7 mouse cellular contexts compared by ENCODE assay signal in the genomic region with DNA sequence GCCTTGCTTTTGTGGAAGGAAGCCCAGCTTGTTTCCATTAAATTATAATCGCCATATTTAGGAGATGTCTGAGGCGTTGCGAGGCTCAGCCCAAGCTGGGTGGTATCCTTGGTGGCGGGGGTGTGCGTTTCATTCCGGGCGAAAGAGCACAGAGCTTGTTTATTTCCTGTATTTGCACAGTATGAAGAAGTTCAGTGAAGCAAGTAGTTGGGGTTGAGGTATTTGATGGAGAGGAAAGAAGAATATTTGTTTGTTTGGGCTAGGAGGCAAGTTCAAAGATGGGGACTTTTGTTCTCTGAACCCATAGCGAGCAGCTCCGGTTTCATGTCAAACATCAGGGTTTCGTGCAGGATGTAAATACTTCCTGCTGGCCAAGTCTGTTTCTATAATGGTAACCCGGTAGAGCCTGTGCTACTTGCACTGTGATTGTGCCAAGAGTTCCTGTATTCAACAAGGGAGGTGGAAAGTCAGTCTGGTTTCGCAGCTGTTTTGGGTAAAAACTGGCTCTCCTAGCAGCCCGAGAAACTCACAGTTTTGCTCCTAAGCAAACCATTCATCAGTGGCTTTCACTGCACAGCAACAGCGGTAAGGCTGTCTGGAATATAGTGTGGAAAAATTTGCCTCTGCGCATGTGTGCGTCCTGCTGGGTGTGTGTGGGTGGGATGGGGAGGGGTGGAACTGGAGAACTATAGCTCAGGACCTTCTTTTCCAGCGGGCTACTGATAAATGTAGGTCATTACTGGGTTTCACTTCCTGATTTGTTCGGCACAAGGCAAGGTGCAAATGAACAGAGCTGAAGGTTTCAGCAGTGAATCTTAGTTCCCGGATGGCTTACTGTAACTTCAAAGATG.
DNase-seq lines count a peak whose midpoint lies in the region; ATAC-seq and TF ChIP-seq lines count a peak whose summit lies in the region.

No protein-coding gene starts in this region.

- peaks cover 0 to 7% of the 10 kb centered on the region in 2 experiments; a peak in 1 of 4 replicates for H3K4me1 ChIP-seq in liver, embryonic 14.5 days (replicated peaks; ENCODE audit: control insufficient read depth in 2 of 2, insufficient read depth in 2 of 2, low read length in 1 of 2)
- no peaks in the 10 kb centered on the region for H3K4me1 ChIP-seq in olfactory bulb, adult 2 months (ENCODE audit: control insufficient read depth, insufficient read depth, low read length)

- H3K9ac ChIP-seq in liver, embryonic 14.5 days (replicated peaks) = no peak overlapping the region

- no peak for TF ChIP-seq EP300 in liver, embryonic 14.5 days (IDR thresholded peaks at IDR 0.05; ENCODE audit: low read depth)

- H3K9me3 ChIP-seq in liver, embryonic 14.5 days (ENCODE audit: control insufficient read depth, low read length) = no peaks in the 10 kb centered on the region

- peak; percentile 9 for DNase-seq in ovary, postnatal 14 days (ENCODE audit: low spot score)
- no peak for DNase-seq in ovary, postnatal 10 days (ENCODE audit: low spot score)
- peak; percentile 12 to 52 for DNase-seq in frontal cortex, adult 2 months (ENCODE audit: extremely low spot score in 1 of 2, low spot score in 1 of 2)
- peak; percentile 19 for DNase-seq in kidney, adult 9 months
- no peak for DNase-seq in liver, embryonic 14.5 days (ENCODE audit: low read depth in 3 of 3, low spot score in 3 of 3)
- DNase-seq in cerebellum, adult 9-11 months = no peak

- peak overlapping the region; percentile 30 for H3K4me2 ChIP-seq in liver, embryonic 14.5 days (ENCODE audit: low read depth)

- no peaks in the 10 kb centered on the region for H3K27me3 ChIP-seq in liver, embryonic 14.5 days (ENCODE audit: control insufficient read depth, insufficient read depth, low read length)

- no peak overlapping the region for H3K27ac ChIP-seq in liver, embryonic 14.5 days
- peak overlapping the region; percentile 67 for H3K27ac ChIP-seq in olfactory bulb, adult 2 months (ENCODE audit: insufficient read depth, low read depth, low read length)

- no peaks in the 10 kb centered on the region for H3K36me3 ChIP-seq in liver, embryonic 14.5 days (replicated peaks; ENCODE audit: control insufficient read depth, insufficient read depth, low read depth)

- 26% methylated on average over 19 of the region's 19 CpGs for WGBS in liver, embryonic 14.5 days (ENCODE audit: insufficient replicate concordance)
- WGBS in olfactory bulb, adult 2 months = 28% methylated on average over 19 of the region's 19 CpGs

- TF ChIP-seq POLR2A in olfactory bulb, adult 2 months (IDR thresholded peaks at IDR 0.05; ENCODE audit: insufficient read depth, low read depth, low read length) = no peak

- peak overlapping the region in 1 of 2 experiments; percentile 30; a peak in 1 of 4 replicates for H3K4me3 ChIP-seq in liver, embryonic 14.5 days (ENCODE audit: insufficient read depth in 1 of 2, low read depth in 2 of 2, low read length in 2 of 2)
- peak overlapping the region; percentile 9 for H3K4me3 ChIP-seq in olfactory bulb, adult 2 months (ENCODE audit: insufficient read depth, low read depth, low read length)

- TF ChIP-seq CTCF in liver, embryonic 14.5 days (IDR thresholded peaks at IDR 0.05; ENCODE audit: low read depth) = no peak
- no peak for TF ChIP-seq CTCF in olfactory bulb, adult 2 months (IDR thresholded peaks at IDR 0.05; ENCODE audit: insufficient read depth, low read depth, low read length)

- no peak for ATAC-seq in liver, embryonic 14.5 days (ENCODE audit: insufficient read depth)

Comparison
In these comparisons a context has a peak if more than half of its experiments do, and no peak if none do; other contexts are left out.
1. DNase-seq: peak in ovary, postnatal 14 days (single experiment), frontal cortex, adult 2 months (2 of 2) and kidney, adult 9 months (single experiment); none in ovary, postnatal 10 days (single experiment), liver, embryonic 14.5 days (0 of 3) and cerebellum, adult 9-11 months (single experiment).